Mouse (Mus musculus) erythroblast, embryonic 14.5 days (primary cell): ENCODE data around the gene Gm13420. TPM values are rescaled to one million over a fixed set of nuclear protein-coding genes. Genes with fewer than 3 reads are reported as not detected.

Experiments used
- H3K27me3 ChIP-seq: 2 replicates; pipeline ENCODE4 v1.6.1; 2012; ENCODE audit warnings: inconsistent platforms; ENCODE audit not compliant: control insufficient read depth
- H3K36me3 ChIP-seq: 2 replicates; pipeline ENCODE4 v1.6.1; 2012; ENCODE audit warnings: mild to moderate bottlenecking, inconsistent platforms; ENCODE audit not compliant: control insufficient read depth
- H3K4me1 ChIP-seq: 2 replicates; pipeline ENCODE4 v1.6.1; 2012; ENCODE audit warnings: inconsistent platforms; ENCODE audit not compliant: control insufficient read depth
- H3K4me3 ChIP-seq: replicated peaks from 2 replicates; pipeline ENCODE3; 2012; ENCODE audit warnings: moderate library complexity, mild to moderate bottlenecking, inconsistent platforms
- H3K9me3 ChIP-seq: 2 replicates; pipeline ENCODE4 v1.6.1; 2012; ENCODE audit warnings: low read length, inconsistent platforms, mixed read lengths; ENCODE audit not compliant: control insufficient read depth
- GATA1 ChIP-seq: IDR thresholded peaks from 2 replicates; pipeline ENCODE4 v1.6.1; 2012; ENCODE audit warnings: low read length, inconsistent platforms, mixed read lengths
- TAL1 ChIP-seq: IDR thresholded peaks from 3 replicates; pipeline ENCODE4 v1.6.1; 2012; ENCODE audit warnings: low read length, inconsistent platforms, mixed read lengths
- polyA plus RNA-seq: library from polyadenylated mRNA; stranded (reverse); fragments of >175 nt; gene quantifications from 2 replicates; pipeline ENCODE4 v1.2.3, GENCODE M21; 2012

Gm13420 gene
- polyA plus RNA-seq, 1 experiment: not detected

GRCm38 (mm10) chr2:29696207-29696800 is 55.2 kb downstream of the Gm13420 start:
- Histone ChIP-seq H3K27me3 (no peaks in the 10 kb centered on the region), H3K4me3 (no peak overlapping the region), H3K4me1 (peaks cover under 1% of the 10 kb centered on the region), H3K36me3 (peaks cover 88% of the 10 kb centered on the region), H3K9me3 (no peaks in the 10 kb centered on the region)
- no peak for TF ChIP-seq GATA1
- no peak for TF ChIP-seq TAL1

Other genes starting within 250 kb of the Gm13420 start
- gene Rapgef1, start 132.0 kb downstream of the Gm13420 start, polyA plus RNA-seq: 2.0 and 2.1 TPM in 2 replicates
- gene Gm13547, start 7.6 kb upstream of the Gm13420 start, polyA plus RNA-seq: not detected in 2 replicates
- gene Coq4, start 35.8 kb upstream of the Gm13420 start, polyA plus RNA-seq: 4.5 and 6.0 TPM in 2 replicates
- gene Trub2, start 36.8 kb upstream of the Gm13420 start, polyA plus RNA-seq: 0.20 and 0.69 TPM in 2 replicates
- 0.10 and 0.19 TPM in 2 replicates for gene Slc27a4, start 50.9 kb upstream of the Gm13420 start, polyA plus RNA-seq
- 5.1 and 6.7 TPM in 2 replicates for gene Urm1, start 68.4 kb upstream of the Gm13420 start, polyA plus RNA-seq
- gene Cercam, start 117.5 kb upstream of the Gm13420 start, polyA plus RNA-seq: 17.8 and 25.1 TPM in 2 replicates
- 5.7 and 6.0 TPM in 2 replicates for gene Odf2, start 137.5 kb upstream of the Gm13420 start, polyA plus RNA-seq
- 6.5 and 7.0 TPM in 2 replicates for gene Gle1, start 183.7 kb upstream of the Gm13420 start, polyA plus RNA-seq
- 0.01 and 0.04 TPM in 2 replicates for gene Sptan1, start 213.9 kb upstream of the Gm13420 start, polyA plus RNA-seq